Mouse (Mus musculus) large intestine, adult 2 months (tissue): ENCODE data around the gene Vmn1r232. TPM values are rescaled to one million over a fixed set of nuclear protein-coding genes. Genes with fewer than 3 reads are reported as not detected.

Experiments used
- DNase-seq: peaks from one replicate; pipeline ENCODE4 v3.0.0-alpha.2; 2012; ENCODE audit warnings: low read depth, low spot score
- WGBS: fragments of 180-500 bp; shearing (Covaris S2); methylation state at CpG from one replicate; pipeline ENCODE4 v1.1.7; 2018; 5-methylcytosine and 5-hydroxymethylcytosine counted together
- polyA plus RNA-seq: library from polyadenylated mRNA; depleted of rRNA; stranded (reverse); fragments of >200 nt; gene quantifications from 2 replicates; pipeline ENCODE4 v1.2.3, GENCODE M21; 2012; rRNA removed

Gene Vmn1r232
- not detected in 2 replicates for polyA plus RNA-seq

DNA sequence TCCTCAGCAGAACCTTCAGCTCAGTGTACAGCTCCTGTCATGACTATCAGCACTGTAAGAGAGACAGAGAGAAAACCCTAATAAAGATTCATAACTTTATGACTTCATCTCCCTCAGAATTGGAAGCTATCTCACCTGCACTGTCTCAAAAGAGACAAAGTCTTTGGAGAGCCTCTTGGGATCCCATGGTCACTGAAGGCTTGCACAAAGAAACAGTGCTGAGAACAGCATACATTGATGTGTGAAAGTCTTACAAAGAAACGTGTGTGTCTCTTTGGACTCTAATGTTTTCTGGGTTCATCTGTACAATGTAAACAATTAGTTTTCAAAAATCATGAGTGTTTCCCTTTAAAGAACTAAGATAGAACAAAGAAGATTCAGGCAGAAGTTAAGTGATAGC, at the start of gene Vmn1r232:
Gene Vmn1r232 (minus strand): TSS at position 101 of the 400 bp plus-strand sequence.
- 40% methylated on average over 1 of the region's 1 CpGs for WGBS
- no peak for DNase-seq

DNA sequence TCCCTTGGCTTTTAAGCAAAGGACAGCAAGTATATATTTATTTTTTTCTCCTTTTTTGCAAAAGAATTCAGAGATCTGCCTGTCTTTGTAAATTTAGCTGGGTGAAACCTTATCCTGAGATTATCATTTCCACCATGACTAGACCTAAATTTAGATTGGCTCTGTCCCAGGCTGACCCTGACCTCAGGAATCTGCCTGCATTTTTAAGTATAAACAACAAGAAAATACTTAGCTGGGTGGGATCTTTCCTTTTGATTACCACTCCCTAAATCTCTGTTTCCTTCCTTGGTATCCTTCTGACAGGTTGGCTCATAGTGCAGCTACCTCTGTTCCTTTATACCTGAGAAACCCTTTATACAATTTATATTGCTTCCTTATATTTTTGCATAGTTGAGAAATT, 47.2 kb upstream of the Vmn1r232 start:
- no peak for DNase-seq

DNA sequence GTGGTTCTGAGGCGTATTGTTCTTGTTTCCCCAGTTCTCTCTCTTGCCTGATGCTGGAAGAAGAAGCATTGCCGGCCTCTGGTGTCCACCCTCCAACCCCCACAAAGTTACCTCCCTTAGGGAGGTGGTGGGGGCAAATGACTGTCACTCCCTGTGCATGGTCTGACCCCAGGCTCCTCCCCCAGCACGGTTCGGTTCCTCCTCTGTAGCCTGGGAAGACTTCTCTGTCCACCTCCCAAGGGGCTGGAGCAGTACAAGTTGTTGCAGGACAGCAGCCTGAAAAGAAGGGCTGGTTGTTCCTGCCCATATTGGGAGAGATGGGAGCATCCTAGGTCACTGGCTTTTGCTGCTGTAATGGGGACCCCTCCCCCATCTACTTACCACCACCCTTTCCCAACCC, 45.9 kb upstream of the Vmn1r232 start:
- WGBS, result 83% methylated on average over 4 of the region's 4 CpGs
- no peak for DNase-seq

DNA sequence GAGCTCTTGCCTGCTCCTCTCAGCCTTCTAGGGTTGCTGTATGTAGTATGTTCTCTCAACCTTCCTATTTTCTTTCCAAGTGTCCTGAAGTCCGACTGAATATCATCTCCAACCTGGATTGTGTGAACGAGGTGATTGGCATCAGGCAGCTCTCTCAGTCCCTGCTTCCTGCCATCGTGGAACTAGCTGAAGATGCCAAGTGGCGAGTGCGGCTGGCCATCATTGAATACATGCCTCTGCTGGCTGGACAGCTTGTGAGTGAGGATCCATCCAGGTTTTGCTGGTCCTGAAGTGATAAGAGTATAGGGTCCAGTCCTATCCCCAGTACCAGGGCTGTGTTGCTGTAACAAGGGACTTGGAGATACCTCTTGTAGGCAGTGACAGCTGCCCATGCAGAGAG, 40.9 kb upstream of the Vmn1r232 start:
- 92% methylated on average over 5 of the region's 5 CpGs for WGBS
- DNase-seq, result no peak

DNA sequence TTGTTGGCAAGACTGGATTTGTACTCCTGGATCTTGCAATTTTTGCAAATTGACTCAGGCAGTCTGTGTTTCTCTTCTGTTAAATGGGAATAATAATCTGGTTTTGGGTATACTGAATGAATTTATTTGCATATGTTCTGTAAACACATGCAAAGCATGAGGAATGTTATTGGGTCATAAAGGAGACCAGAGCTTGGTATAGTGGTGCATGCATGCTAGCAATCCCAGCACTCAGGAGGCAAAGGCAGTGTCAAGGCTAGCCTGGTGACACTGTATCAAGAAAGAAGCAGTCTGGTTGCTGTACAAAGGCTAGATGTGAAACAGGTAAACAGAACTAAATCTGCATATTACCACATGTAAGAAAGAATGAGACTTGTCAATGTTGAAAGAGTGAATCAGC, 27.1 kb upstream of the Vmn1r232 start:
- DNase-seq, result no peak

DNA sequence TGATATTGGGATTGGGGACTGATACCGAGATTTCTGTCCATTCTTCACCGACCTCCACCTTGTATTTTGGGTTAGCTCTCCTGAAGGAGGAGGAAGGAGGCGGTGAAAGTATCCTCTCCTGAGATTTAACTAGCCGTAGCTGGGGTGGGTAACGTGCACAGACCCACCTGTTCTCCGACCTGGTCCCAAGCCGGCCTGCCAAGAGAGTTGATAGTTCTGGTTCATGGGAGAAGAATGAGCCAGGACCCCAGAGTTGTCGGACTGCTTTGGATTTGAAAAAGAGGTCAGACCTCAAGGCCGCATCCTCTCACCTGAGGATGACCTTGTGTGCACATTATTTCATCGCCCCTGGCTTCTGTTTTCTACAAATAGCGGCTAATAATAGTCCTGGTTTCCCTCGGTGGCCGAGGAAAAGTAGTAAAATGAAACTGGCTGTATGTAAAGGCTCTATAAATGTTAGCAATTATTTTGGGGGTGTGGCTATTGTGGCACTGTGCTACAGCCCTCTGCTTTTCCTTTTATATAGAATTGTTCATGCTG, 26.6 kb upstream of the Vmn1r232 start:
- no peak for DNase-seq

DNA sequence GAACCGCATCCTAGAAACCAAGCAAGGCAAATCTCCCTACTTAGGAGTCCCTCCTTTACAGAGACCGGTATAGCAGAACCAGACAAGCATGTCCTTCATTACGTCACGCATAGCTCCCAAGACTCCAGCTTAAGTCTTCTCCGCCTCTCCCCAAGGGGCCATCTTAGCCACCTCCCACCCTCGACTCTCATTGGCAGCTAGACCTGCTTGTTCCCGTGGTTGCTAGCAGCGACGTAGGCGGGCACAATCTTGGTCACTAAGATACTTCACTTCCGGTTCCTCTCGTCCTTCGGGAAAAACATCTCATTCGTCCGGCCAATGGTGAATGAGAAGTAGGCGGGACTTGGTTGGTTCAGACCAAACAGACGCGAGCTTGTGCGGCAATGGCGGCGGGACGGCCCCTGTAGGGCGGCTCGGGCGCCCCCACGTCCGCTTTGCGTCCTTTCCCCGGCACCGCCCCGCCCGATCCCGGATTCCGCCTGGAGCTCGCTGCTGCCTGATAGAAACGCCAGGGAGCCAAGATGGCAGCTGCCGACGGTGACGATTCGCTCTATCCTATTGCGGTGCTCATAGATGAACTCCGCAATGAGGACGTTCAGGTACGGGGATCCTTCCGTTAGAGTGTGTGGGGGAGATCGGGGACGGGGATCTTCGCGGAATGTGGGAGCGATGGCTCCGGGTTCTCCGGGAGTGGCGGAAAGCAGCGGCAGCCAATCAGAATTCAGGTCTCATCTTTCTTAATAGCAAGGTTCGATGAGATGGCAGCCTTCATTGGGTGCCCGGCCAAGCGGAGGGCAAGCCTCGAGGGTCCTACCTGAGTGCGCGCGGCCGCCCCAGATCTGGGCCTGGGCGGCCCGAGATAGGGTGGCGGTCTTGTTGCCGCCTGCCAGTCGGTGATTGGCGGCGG, 25.7 kb upstream of the Vmn1r232 start, which contains the start of gene Ppp2r1a:
Gene Ppp2r1a (plus strand): TSS at position 327 of the 907 bp plus-strand sequence.
- DNase-seq, result peak; percentile 99
- under 1% methylated on average over 69 of the region's 69 CpGs for WGBS

More for the DNA sequence above, 26.6 kb upstream of the Vmn1r232 start:
- WGBS, result under 1% methylated on average over 13 of the region's 13 CpGs

DNA sequence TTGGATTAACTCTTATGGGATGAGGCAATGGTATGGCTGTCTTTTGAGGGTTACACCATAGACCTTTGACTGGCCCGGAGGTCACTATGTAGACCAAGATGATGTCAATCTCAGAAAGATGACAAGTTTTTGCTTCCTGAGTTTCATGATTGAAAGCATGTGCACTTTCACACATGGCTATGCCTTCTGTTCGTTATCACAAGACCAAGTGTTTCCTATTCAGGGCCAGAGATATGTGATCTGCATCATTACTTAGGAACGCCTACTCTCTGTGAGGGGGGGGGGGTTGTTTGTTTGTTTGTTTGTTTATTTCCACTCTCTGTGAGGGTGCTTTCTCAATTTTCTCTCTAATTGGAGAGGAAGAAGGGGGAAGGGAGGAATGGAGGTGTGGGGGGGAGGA, 24.7 kb upstream of the Vmn1r232 start:
- DNase-seq, result no peak
- 24% methylated on average over 3 of the region's 3 CpGs for WGBS

DNA sequence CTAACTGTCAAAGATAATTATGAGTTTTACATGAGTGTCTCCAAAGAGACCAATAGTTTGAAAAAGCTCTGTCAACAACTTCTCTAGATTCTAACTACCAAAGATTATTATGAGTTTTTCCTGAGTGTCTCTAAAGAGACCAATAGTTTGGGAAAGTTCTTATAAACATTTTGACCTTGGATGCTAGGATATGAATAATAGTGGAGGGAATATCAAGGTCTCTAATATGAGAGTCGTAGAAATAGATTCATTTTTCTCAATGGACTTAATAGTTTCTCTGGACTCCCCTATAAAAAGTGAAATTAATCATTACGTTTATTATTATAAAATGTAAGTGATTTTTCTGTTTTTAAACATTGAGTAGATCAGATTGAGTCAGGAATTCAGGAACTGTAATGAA, 14.5 kb downstream of the Vmn1r232 start, which contains the start of gene Vmn1r231:
Gene Vmn1r231 (minus strand): TSS at position 101 of the 400 bp plus-strand sequence.
- 52% methylated on average over 2 of the region's 2 CpGs for WGBS

More for the DNA sequence above, 14.5 kb downstream of the Vmn1r232 start, which contains the start of gene Vmn1r231:
- DNase-seq, result no peak

Other genes with a start within 250 kb of the Vmn1r232 start
- not detected in 2 replicates for gene Vmn1r226, start 236.9 kb downstream of the Vmn1r232 start, polyA plus RNA-seq
- gene Vmn1r227, start 189.9 kb downstream of the Vmn1r232 start, polyA plus RNA-seq, result not detected in 2 replicates
- not detected in 2 replicates for gene Vmn1r228, start 133.6 kb downstream of the Vmn1r232 start, polyA plus RNA-seq
- gene Vmn1r229, start 108.2 kb downstream of the Vmn1r232 start, polyA plus RNA-seq, result not detected in 2 replicates
- gene Vmn1r230, start 79.3 kb downstream of the Vmn1r232 start, polyA plus RNA-seq, result not detected in 2 replicates
- gene Vmn1r231, start 14.6 kb downstream of the Vmn1r232 start, polyA plus RNA-seq, result not detected in 2 replicates
- gene Ppp2r1a, start 25.6 kb upstream of the Vmn1r232 start, polyA plus RNA-seq, result 174 TPM in 2 replicates
- not detected in 2 replicates for gene Vmn1r233, start 76.8 kb upstream of the Vmn1r232 start, polyA plus RNA-seq
- gene Zfp160, start 89.2 kb upstream of the Vmn1r232 start, polyA plus RNA-seq, result 2.4 and 3.4 TPM in 2 replicates